Mouse (Mus musculus) C2C12 (cell line): ENCODE measurements around the gene Prlr.

ENCODE experiments used
- CTCF ChIP-seq: IDR thresholded peaks from one replicate; pipeline ENCODE4 v1.5.1; 2011; ENCODE audit not compliant: control insufficient read depth, insufficient read depth, insufficient read length
- MAX ChIP-seq: IDR thresholded peaks from one replicate; pipeline ENCODE4 v1.6.1; 2011; ENCODE audit warnings: mild to moderate bottlenecking, control low read depth

GRCm38 (mm10) chr15:10175078-10175477, 2.0 kb upstream of the Prlr start:
- TF ChIP-seq MAX (no peak), CTCF (no peak)
